Mouse (Mus musculus): ENCODE data around the gene Gm17332. TPM values are rescaled to one million over a fixed set of nuclear protein-coding genes. Genes with fewer than 3 reads are reported as not detected.

Gene Gm17332
- polyA plus RNA-seq (2012; ENCODE audit: low replicate concordance) = not detected in 2 replicates

DNA sequence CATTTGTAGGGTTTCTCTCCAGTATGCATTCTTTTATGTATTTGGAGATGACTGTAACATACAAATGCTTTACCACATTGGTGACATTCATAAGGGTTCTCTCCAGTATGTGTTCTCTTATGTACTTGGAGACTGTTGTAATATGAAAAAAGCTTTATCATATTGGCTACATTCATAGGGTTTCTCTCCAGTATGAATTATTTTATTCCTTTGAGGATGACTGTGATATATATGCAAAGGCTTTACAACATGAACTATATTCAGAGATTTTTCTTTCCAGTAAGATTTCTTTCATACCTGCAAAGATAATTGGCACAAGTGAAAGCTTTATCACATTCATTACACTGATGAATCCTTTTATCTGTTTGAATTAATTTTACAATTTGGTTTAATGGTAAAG is at the start of gene Gm17332:
TSS of gene Gm17332 (minus strand) at position 101 of the 400 bp plus-strand sequence.

Other genes with a start within 250 kb of the Gm17332 start
- 17.0 and 47.6 TPM in 2 replicates for gene Erlec1, start 228.1 kb downstream of the Gm17332 start, polyA plus RNA-seq (2012; ENCODE audit: low replicate concordance)
- gene Chac2, start 196.1 kb downstream of the Gm17332 start, polyA plus RNA-seq (2012; ENCODE audit: low replicate concordance) = 0.24 and 5.5 TPM in 2 replicates
- 0.68 and 1.5 TPM in 2 replicates for gene Stc2, start 187.6 kb upstream of the Gm17332 start, polyA plus RNA-seq (2012; ENCODE audit: low replicate concordance)

Data from hematopoietic multipotent progenitor cell, adult 10-12 weeks (in vitro differentiated cells).